Mouse (Mus musculus): ENCODE data around the gene Srgn. TPM values are rescaled to one million over a fixed set of nuclear protein-coding genes. Genes with fewer than 3 reads are reported as not detected.

The Srgn gene
- polyA plus RNA-seq (2014; fragmentation: Nextera tagmentation; extraction: Ambion mirVana): 5.7 and 9.2 TPM in 2 replicates

- Histone ChIP-seq H3K4me3 (ENCODE audit: low read length) (no peak within 1 kb of the TSS), H3K4me1 (ENCODE audit: control insufficient read depth, insufficient read depth, low read length) (no peaks in the 10 kb centered on the region), H3K4me2 (replicated peaks; ENCODE audit: low read depth, low read length) (no peak within 1 kb of the TSS), H3K9me3 (ENCODE audit: control insufficient read depth, low read length) (no peaks in the 10 kb centered on the region), H3K36me3 (ENCODE audit: control insufficient read depth, insufficient read depth, low read length) (no peaks in the 10 kb centered on the region), H3K9ac (ENCODE audit: low read depth, low read length) (no peak within 1 kb of the TSS), H3K27ac (ENCODE audit: low read depth, low read length) (no peak within 1 kb of the TSS), H3K27me3 (ENCODE audit: control insufficient read depth, insufficient read depth, low read length) (no peaks in the 10 kb centered on the region)
- WGBS: 88% methylated on average over 14 of the region's 14 CpGs
- no peak for ATAC-seq (ENCODE audit: low FRiP score, low TSS enrichment)
Measured at GRCm38 (mm10) chr10:62527351-62527750, at the start of gene Srgn. Gene Srgn (minus strand): TSS chr10:62527451.

GRCm38 (mm10) chr10:62575001-62575400 lies 47.8 kb upstream of the Srgn start:
- H3K4me2 ChIP-seq (replicated peaks; ENCODE audit: low read depth, low read length): no peak overlapping the region
- no peaks in the 10 kb centered on the region for H3K27me3 ChIP-seq (ENCODE audit: control insufficient read depth, insufficient read depth, low read length)
- H3K4me3 ChIP-seq (ENCODE audit: low read length): no peak overlapping the region
- H3K9ac ChIP-seq (ENCODE audit: low read depth, low read length): no peak overlapping the region
- no peaks in the 10 kb centered on the region for H3K9me3 ChIP-seq (ENCODE audit: control insufficient read depth, low read length)
- WGBS: 95% methylated on average over 13 of the region's 13 CpGs
- H3K4me1 ChIP-seq (ENCODE audit: control insufficient read depth, insufficient read depth, low read length): peaks cover 7% of the 10 kb centered on the region; the same call in 1 of the 2 replicates
- H3K36me3 ChIP-seq (ENCODE audit: control insufficient read depth, insufficient read depth, low read length): peaks cover 45% of the 10 kb centered on the region
- H3K27ac ChIP-seq (ENCODE audit: low read depth, low read length): no peak overlapping the region
- ATAC-seq (ENCODE audit: low FRiP score, low TSS enrichment): no peak

GRCm38 (mm10) chr10:62570126-62570871 lies 43.0 kb upstream of the Srgn start:
- H3K9ac ChIP-seq (ENCODE audit: low read depth, low read length): no peak overlapping the region
- no peak overlapping the region for H3K27ac ChIP-seq (ENCODE audit: low read depth, low read length)
- 94% methylated on average over 7 of the region's 7 CpGs for WGBS
- ATAC-seq (ENCODE audit: low FRiP score, low TSS enrichment): no peak
- no peaks in the 10 kb centered on the region for H3K27me3 ChIP-seq (ENCODE audit: control insufficient read depth, insufficient read depth, low read length)
- no peaks in the 10 kb centered on the region for H3K4me1 ChIP-seq (ENCODE audit: control insufficient read depth, insufficient read depth, low read length)
- H3K4me3 ChIP-seq (ENCODE audit: low read length): no peak overlapping the region
- no peaks in the 10 kb centered on the region for H3K9me3 ChIP-seq (ENCODE audit: control insufficient read depth, low read length)
- H3K4me2 ChIP-seq (replicated peaks; ENCODE audit: low read depth, low read length): no peak overlapping the region
- peaks cover 78% of the 10 kb centered on the region for H3K36me3 ChIP-seq (ENCODE audit: control insufficient read depth, insufficient read depth, low read length)

- H3K36me3 ChIP-seq (ENCODE audit: control insufficient read depth, insufficient read depth, low read length): peaks cover 75% of the 10 kb centered on the region
- WGBS: 92% methylated on average over 4 of the region's 4 CpGs
- H3K9ac ChIP-seq (ENCODE audit: low read depth, low read length): no peak overlapping the region
- no peaks in the 10 kb centered on the region for H3K9me3 ChIP-seq (ENCODE audit: control insufficient read depth, low read length)
- no peaks in the 10 kb centered on the region for H3K27me3 ChIP-seq (ENCODE audit: control insufficient read depth, insufficient read depth, low read length)
- no peak overlapping the region for H3K27ac ChIP-seq (ENCODE audit: low read depth, low read length)
- no peak for ATAC-seq (ENCODE audit: low FRiP score, low TSS enrichment)
- H3K4me3 ChIP-seq (ENCODE audit: low read length): no peak overlapping the region
- no peaks in the 10 kb centered on the region for H3K4me1 ChIP-seq (ENCODE audit: control insufficient read depth, insufficient read depth, low read length)
- no peak overlapping the region for H3K4me2 ChIP-seq (replicated peaks; ENCODE audit: low read depth, low read length)
Measured at GRCm38 (mm10) chr10:62568861-62569260, 41.6 kb upstream of the Srgn start.

- Histone ChIP-seq H3K9ac (ENCODE audit: low read depth, low read length) (no peak overlapping the region), H3K4me2 (replicated peaks; ENCODE audit: low read depth, low read length) (no peak overlapping the region), H3K36me3 (ENCODE audit: control insufficient read depth, insufficient read depth, low read length) (peaks cover 52% of the 10 kb centered on the region), H3K27me3 (ENCODE audit: control insufficient read depth, insufficient read depth, low read length) (no peaks in the 10 kb centered on the region), H3K27ac (ENCODE audit: low read depth, low read length) (no peak overlapping the region), H3K9me3 (ENCODE audit: control insufficient read depth, low read length) (no peaks in the 10 kb centered on the region), H3K4me1 (ENCODE audit: control insufficient read depth, insufficient read depth, low read length) (no peaks in the 10 kb centered on the region), H3K4me3 (ENCODE audit: low read length) (no peak overlapping the region)
- 87% methylated on average over 1 of the region's 1 CpGs for WGBS
- no peak for ATAC-seq (ENCODE audit: low FRiP score, low TSS enrichment)
Measured at GRCm38 (mm10) chr10:62557736-62558135, 30.5 kb upstream of the Srgn start.

GRCm38 (mm10) chr10:62556558-62556901 lies 29.3 kb upstream of the Srgn start:
- Histone ChIP-seq H3K9ac (ENCODE audit: low read depth, low read length) (no peak overlapping the region), H3K27ac (ENCODE audit: low read depth, low read length) (no peak overlapping the region), H3K27me3 (ENCODE audit: control insufficient read depth, insufficient read depth, low read length) (no peaks in the 10 kb centered on the region), H3K4me2 (replicated peaks; ENCODE audit: low read depth, low read length) (no peak overlapping the region), H3K9me3 (ENCODE audit: control insufficient read depth, low read length) (no peaks in the 10 kb centered on the region), H3K4me1 (ENCODE audit: control insufficient read depth, insufficient read depth, low read length) (no peaks in the 10 kb centered on the region), H3K4me3 (ENCODE audit: low read length) (no peak overlapping the region), H3K36me3 (ENCODE audit: control insufficient read depth, insufficient read depth, low read length) (peaks cover 40% of the 10 kb centered on the region)
- 88% methylated on average over 6 of the region's 6 CpGs for WGBS
- ATAC-seq (ENCODE audit: low FRiP score, low TSS enrichment): no peak

GRCm38 (mm10) chr10:62555705-62556557 lies 28.7 kb upstream of the Srgn start:
- H3K27me3 ChIP-seq (ENCODE audit: control insufficient read depth, insufficient read depth, low read length): no peaks in the 10 kb centered on the region
- no peaks in the 10 kb centered on the region for H3K4me1 ChIP-seq (ENCODE audit: control insufficient read depth, insufficient read depth, low read length)
- peaks cover 36% of the 10 kb centered on the region for H3K36me3 ChIP-seq (ENCODE audit: control insufficient read depth, insufficient read depth, low read length)
- no peaks in the 10 kb centered on the region for H3K9me3 ChIP-seq (ENCODE audit: control insufficient read depth, low read length)
- no peak overlapping the region for H3K9ac ChIP-seq (ENCODE audit: low read depth, low read length)
- H3K4me2 ChIP-seq (replicated peaks; ENCODE audit: low read depth, low read length): no peak overlapping the region
- 74% methylated on average over 11 of the region's 11 CpGs for WGBS
- ATAC-seq (ENCODE audit: low FRiP score, low TSS enrichment): no peak
- no peak overlapping the region for H3K4me3 ChIP-seq (ENCODE audit: low read length)
- no peak overlapping the region for H3K27ac ChIP-seq (ENCODE audit: low read depth, low read length)

- no peak for ATAC-seq (ENCODE audit: low FRiP score, low TSS enrichment)
- H3K4me2 ChIP-seq (replicated peaks; ENCODE audit: low read depth, low read length): no peak overlapping the region
- H3K27ac ChIP-seq (ENCODE audit: low read depth, low read length): no peak overlapping the region
- WGBS: 71% methylated on average over 12 of the region's 12 CpGs
- H3K4me1 ChIP-seq (ENCODE audit: control insufficient read depth, insufficient read depth, low read length): no peaks in the 10 kb centered on the region
- H3K36me3 ChIP-seq (ENCODE audit: control insufficient read depth, insufficient read depth, low read length): peaks cover 13% of the 10 kb centered on the region; the same call in 1 of the 2 replicates
- H3K27me3 ChIP-seq (ENCODE audit: control insufficient read depth, insufficient read depth, low read length): no peaks in the 10 kb centered on the region
- H3K9ac ChIP-seq (ENCODE audit: low read depth, low read length): no peak overlapping the region
- no peak overlapping the region for H3K4me3 ChIP-seq (ENCODE audit: low read length)
- H3K9me3 ChIP-seq (ENCODE audit: control insufficient read depth, low read length): no peaks in the 10 kb centered on the region
Measured at GRCm38 (mm10) chr10:62553611-62554091, 26.4 kb upstream of the Srgn start.

- WGBS: 58% methylated on average over 7 of the region's 7 CpGs
- no peaks in the 10 kb centered on the region for H3K4me1 ChIP-seq (ENCODE audit: control insufficient read depth, insufficient read depth, low read length)
Measured at GRCm38 (mm10) chr10:62550787-62551300, 23.6 kb upstream of the Srgn start.

More at GRCm38 (mm10) chr10:62550787-62551300, 23.6 kb upstream of the Srgn start:
- Histone ChIP-seq H3K9me3 (ENCODE audit: control insufficient read depth, low read length) (no peaks in the 10 kb centered on the region), H3K4me3 (ENCODE audit: low read length) (no peak overlapping the region), H3K27me3 (ENCODE audit: control insufficient read depth, insufficient read depth, low read length) (no peaks in the 10 kb centered on the region), H3K36me3 (ENCODE audit: control insufficient read depth, insufficient read depth, low read length) (no peaks in the 10 kb centered on the region), H3K4me2 (replicated peaks; ENCODE audit: low read depth, low read length) (no peak overlapping the region), H3K27ac (ENCODE audit: low read depth, low read length) (no peak overlapping the region), H3K9ac (ENCODE audit: low read depth, low read length) (no peak overlapping the region)
- ATAC-seq (ENCODE audit: low FRiP score, low TSS enrichment): no peak

All from kidney, embryonic 14.5 days (tissue).